Mouse (Mus musculus) cerebellum, adult 11-12 months (tissue): ENCODE results near the gene Igfbp2.

Experiments
- DNase-seq: peaks from one replicate; pipeline ENCODE4 v3.0.0; 2022

Igfbp2 gene

GRCm38 (mm10) chr1:72815616-72816015, 8.7 kb upstream of the Igfbp2 start:
- DNase-seq = no peak

- no peak for DNase-seq
Measured at GRCm38 (mm10) chr1:72819995-72820394, 4.3 kb upstream of the Igfbp2 start.

- no peak for DNase-seq
Measured at GRCm38 (mm10) chr1:72822893-72823292, 1.4 kb upstream of the Igfbp2 start.

GRCm38 (mm10) chr1:72824707-72825101, 401 bp downstream of the Igfbp2 start:
- no peak for DNase-seq

DNA sequence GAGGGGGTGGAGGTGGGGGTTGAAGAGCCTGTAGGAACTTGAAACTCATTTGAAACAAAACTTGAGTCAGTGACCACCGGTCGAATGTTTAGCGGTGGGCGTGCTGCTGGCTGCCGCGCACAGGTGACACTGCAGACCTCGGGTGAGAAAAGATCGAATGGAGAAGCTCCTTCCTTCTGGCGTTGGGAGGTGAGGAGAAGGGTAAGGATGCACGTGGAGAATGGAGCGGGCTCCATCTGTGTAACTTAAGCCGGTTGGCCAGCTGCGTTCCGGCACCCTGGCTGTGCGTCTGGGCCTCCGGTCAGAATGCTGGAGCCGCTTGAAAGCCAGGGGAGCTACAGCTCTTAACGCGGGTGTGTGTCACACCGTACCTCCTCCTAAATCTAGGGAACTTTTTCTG, 983 bp downstream of the Igfbp2 start:
- no peak for DNase-seq

GRCm38 (mm10) chr1:72825921-72826320, 1.6 kb downstream of the Igfbp2 start:
- DNase-seq = no peak

DNA sequence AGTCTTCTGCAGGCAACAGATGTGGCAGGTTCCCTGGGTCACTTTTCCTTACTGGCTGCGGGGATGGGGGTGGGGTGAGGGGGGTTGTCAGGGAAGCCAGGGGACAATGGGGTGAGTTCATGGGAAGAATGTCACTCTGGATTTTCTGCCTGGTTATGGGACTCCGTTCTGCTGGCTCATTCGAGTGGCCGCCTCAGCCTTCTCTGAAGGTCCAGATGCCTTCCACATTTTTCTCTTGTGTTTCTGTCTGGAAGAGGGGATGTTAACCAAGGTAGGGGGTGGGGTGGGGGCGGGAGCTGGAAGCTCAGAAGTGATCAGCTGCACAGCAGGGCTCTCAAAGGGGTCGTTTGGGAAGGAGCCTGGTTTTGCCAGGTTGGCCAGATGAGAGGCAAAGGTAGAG, 2.1 kb downstream of the Igfbp2 start:
- no peak for DNase-seq

- DNase-seq = no peak
Measured at GRCm38 (mm10) chr1:72826931-72827330, 2.6 kb downstream of the Igfbp2 start.

- DNase-seq = no peak
Measured at GRCm38 (mm10) chr1:72827411-72828315, 3.4 kb downstream of the Igfbp2 start.

DNA sequence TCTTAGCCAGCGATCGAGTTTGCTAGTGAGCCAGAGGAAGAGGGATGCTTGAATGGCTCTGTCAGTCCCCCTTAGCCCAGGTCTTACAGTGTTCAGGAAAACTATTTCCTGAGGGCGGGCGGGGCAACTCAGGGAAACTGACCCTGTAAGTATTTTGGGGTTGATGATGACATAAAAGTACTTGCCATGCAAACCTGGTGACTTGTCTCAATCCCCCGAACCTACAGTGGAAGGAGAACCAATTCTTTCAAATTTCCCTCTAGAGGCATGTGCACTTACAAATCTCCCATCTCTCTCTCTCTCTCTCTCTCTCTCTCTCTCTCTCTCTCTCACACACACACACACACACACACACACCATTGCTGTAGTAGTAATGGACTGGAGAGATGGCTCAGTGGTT, 4.5 kb downstream of the Igfbp2 start:
- DNase-seq = no peak

DNA sequence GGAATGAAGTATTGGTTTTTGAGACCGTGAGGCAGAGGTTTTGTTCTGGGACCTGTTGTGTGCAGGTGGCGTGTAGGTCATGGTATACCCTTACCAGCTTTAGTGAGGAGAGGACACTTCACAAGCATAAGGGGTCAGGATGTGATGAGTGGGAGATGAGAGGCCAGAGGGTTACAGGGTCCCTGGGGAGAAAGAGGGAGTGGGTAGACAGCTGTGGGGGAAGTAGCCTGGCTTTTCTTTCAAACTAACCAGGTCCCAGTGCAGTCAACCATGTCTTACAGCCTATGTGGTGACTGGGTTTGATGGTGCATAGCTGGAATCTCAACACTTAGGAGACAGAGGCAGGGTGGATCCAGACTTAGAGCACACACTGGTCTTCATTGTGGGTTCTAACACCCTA, 6.2 kb downstream of the Igfbp2 start:
- DNase-seq = no peak

- no peak for DNase-seq
Measured at GRCm38 (mm10) chr1:72832715-72833153, 8.4 kb downstream of the Igfbp2 start.

DNA sequence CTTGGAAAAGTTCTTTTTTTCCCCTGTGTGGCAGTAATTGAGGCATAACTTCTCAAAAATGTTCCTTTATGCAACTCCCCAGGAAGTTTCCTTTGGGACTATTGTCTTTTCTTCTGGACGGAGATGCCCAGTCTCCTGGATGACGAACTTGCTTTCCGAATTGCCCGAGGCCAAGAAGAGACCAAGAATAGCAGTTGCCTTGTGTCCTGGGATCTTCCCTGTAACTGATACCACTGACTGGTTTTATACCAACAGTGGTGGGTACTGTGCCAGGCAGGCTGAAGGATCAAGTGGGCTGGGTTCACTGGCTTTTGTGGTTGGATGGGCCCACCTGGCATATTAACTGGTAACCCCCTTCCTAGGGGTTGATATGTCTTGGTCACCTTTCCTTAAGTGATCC, 9.3 kb downstream of the Igfbp2 start:
- DNase-seq = no peak

GRCm38 (mm10) chr1:72839356-72839755, 15.1 kb downstream of the Igfbp2 start:
- no peak for DNase-seq

- no peak for DNase-seq
Measured at GRCm38 (mm10) chr1:72839791-72840190, 15.5 kb downstream of the Igfbp2 start.

DNA sequence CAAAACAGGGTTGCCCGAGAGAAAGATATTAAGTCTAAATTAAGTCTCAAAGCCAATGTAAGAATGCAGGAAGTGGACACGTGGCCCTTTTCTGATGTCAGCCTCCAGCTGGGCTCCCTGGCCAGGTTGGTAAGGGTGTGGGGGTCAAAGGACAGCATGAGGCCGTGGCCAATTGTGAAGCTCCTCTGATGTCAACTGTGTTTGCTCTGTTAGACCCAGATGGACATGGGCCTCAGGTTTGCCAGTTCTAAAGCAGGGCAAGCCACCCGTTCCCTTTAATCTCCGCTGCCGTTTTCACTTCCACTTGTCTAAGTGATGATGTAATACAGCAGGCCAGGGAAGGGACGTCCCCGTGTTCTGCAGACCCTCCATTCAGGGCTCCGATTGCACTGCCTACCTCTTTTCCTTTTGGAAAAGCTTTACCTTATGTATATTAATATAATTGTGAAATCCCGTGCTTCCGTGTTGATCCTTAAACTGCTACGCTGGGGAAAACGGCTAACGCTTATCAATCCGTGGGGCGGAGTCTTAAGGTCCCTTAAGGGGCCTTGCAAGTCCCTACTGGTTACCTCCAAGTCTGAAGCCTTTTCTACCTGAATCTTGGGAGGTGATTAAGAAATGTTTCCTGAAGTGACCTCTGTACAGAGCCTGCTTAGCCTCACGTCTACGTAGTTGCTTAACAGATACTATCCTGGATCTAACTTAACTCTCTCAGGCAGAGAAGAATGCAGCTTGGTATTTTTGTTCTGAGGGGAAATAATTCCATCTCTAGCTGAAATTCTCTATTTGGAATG, 18.6 kb downstream of the Igfbp2 start:
- DNase-seq = no peak

- DNase-seq = no peak
Measured at GRCm38 (mm10) chr1:72844675-72845074, 20.4 kb downstream of the Igfbp2 start.

- no peak for DNase-seq
Measured at GRCm38 (mm10) chr1:72847849-72848380, 23.6 kb downstream of the Igfbp2 start.

DNA sequence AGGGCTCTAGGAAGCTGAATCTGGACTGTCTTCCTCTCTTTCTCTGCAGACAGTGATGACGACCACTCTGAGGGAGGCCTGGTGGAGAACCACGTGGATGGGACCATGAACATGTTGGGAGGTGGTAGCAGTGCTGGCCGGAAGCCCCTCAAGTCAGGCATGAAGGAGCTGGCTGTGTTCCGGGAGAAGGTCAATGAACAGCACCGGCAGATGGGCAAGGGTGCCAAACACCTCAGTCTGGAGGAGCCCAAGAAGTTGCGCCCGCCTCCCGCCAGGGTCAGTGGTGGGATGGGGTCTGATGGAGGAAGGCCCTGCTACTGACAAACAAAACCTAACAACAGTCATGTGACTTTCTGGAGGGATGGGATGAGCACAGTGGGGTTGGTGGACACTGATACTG, 24.7 kb downstream of the Igfbp2 start:
- no peak for DNase-seq

GRCm38 (mm10) chr1:72853759-72854158, 29.5 kb downstream of the Igfbp2 start:
- DNase-seq = no peak

DNA sequence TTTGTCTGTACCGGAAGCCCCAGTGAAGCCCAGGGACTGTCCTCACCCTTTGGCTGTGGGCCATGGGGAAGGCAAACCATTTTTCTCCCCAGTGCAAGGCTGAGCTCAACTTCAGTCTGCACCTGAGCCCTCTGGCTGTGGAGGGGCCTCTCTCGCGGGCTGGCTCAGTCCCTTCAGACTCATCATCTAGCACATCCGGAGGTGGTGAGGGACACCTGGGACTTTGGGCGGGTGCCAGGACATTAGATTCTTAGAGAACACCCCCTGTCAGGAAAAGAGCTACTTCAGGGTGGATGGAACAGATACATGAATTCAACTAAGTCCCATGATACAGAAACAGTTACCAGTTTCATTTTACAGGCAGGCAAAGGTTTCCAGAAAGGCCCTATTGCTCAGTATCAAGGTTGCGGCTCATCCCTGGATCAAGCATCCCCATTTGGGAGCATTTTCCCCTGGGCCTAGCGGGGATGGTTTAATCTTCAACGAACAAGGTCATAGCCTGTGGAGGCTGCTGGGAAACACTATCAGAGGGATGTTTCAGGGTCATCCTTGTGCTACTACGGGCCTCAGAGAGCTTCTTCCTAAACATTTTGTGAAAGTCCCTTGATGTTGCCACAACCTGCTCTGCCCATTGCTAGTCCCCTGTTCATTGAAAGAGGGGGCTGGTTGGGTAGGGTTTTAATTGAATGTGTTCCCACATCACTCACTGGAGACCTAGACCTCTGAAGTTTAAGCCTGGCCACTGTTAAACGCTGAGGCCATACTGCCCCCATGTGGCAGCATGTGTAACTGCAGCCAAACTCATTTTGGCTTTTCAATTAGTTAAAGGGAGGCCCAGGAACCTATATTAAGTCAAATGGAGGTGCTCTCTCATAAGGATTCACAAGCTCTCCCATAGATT, 30.3 kb downstream of the Igfbp2 start:
- no peak for DNase-seq

DNA sequence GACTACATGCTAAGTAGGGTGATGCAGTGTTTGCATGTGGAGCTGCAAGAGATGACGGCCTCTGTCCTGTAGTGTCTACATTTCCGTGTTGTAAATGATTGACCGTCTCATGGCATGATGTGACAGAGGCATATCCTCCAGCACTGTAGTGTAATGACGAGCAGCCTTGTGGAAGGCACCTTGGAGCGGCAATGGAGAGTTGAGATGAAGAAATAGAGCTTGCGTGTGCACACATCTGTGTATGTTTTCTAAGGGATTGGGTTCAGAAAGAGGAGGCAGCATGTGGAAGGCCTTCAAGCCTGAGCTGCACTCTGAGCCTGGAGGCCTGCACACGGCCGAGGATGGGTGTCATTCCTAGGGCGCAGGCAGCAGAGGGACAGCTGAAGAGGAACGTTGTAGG, 31.4 kb downstream of the Igfbp2 start:
- no peak for DNase-seq
